Mouse (Mus musculus): ENCODE measurements around the gene Acap2. TPM values are rescaled to one million over a fixed set of nuclear protein-coding genes. Genes with fewer than 3 reads are reported as not detected.

The Acap2 gene
- polyA plus RNA-seq, 1 experiment from 2014 or later: 24.0 TPM

GRCm38 (mm10) chr16:31185757-31186156 is 15.3 kb downstream of the Acap2 start:
- peaks cover 36% of the 10 kb centered on the region for H3K4me1 ChIP-seq
- WGBS: 86% methylated on average over 2 of the region's 2 CpGs
- no peaks in the 10 kb centered on the region for H3K36me3 ChIP-seq
- no peaks in the 10 kb centered on the region for H3K9me3 ChIP-seq (replicated peaks)
- H3K27me3 ChIP-seq: no peaks in the 10 kb centered on the region
- no peak for ATAC-seq (ENCODE audit: insufficient number of reproducible peaks, low FRiP score, low TSS enrichment, low read depth)
- H3K4me3 ChIP-seq (replicated peaks): no peak overlapping the region
- H3K4me2 ChIP-seq (replicated peaks): no peak overlapping the region
- H3K9ac ChIP-seq: no peak overlapping the region
- H3K27ac ChIP-seq (replicated peaks): no peak overlapping the region

- ATAC-seq (ENCODE audit: insufficient number of reproducible peaks, low FRiP score, low TSS enrichment, low read depth): no peak
- H3K4me3 ChIP-seq (replicated peaks): no peak overlapping the region
- H3K4me2 ChIP-seq (replicated peaks): no peak overlapping the region
- no peaks in the 10 kb centered on the region for H3K36me3 ChIP-seq
- H3K27ac ChIP-seq (replicated peaks): no peak overlapping the region
- H3K27me3 ChIP-seq: no peaks in the 10 kb centered on the region
- WGBS: 56% methylated on average over 4 of the region's 4 CpGs
- H3K4me1 ChIP-seq: peaks cover 38% of the 10 kb centered on the region
- no peaks in the 10 kb centered on the region for H3K9me3 ChIP-seq (replicated peaks)
- H3K9ac ChIP-seq: no peak overlapping the region
Measured at GRCm38 (mm10) chr16:31184727-31185126, 16.3 kb downstream of the Acap2 start.

GRCm38 (mm10) chr16:31182576-31182975 is 18.5 kb downstream of the Acap2 start:
- H3K9me3 ChIP-seq (replicated peaks): no peaks in the 10 kb centered on the region
- WGBS: 68% methylated on average over 9 of the region's 9 CpGs
- no peak overlapping the region for H3K4me3 ChIP-seq (replicated peaks)
- peak; percentile 34; the same call in 1 of the 2 replicates for ATAC-seq (ENCODE audit: insufficient number of reproducible peaks, low FRiP score, low TSS enrichment, low read depth)
- H3K36me3 ChIP-seq: no peaks in the 10 kb centered on the region
- H3K27ac ChIP-seq (replicated peaks): peak overlapping the region; percentile 66; the same call in 1 of the 2 replicates
- H3K4me2 ChIP-seq (replicated peaks): no peak overlapping the region
- no peaks in the 10 kb centered on the region for H3K27me3 ChIP-seq
- no peak overlapping the region for H3K9ac ChIP-seq
- peaks cover 39% of the 10 kb centered on the region for H3K4me1 ChIP-seq

- WGBS: 70% methylated on average over 8 of the region's 8 CpGs
- no peak for ATAC-seq (ENCODE audit: insufficient number of reproducible peaks, low FRiP score, low TSS enrichment, low read depth)
- H3K9me3 ChIP-seq (replicated peaks): no peaks in the 10 kb centered on the region
- H3K4me2 ChIP-seq (replicated peaks): no peak overlapping the region
- no peaks in the 10 kb centered on the region for H3K27me3 ChIP-seq
- peak overlapping the region; percentile 23; the same call in 1 of the 2 replicates for H3K27ac ChIP-seq (replicated peaks)
- H3K9ac ChIP-seq: no peak overlapping the region
- no peak overlapping the region for H3K4me3 ChIP-seq (replicated peaks)
- H3K4me1 ChIP-seq: peaks cover 50% of the 10 kb centered on the region
- no peaks in the 10 kb centered on the region for H3K36me3 ChIP-seq
Measured at GRCm38 (mm10) chr16:31180843-31181242, 20.2 kb downstream of the Acap2 start.

- H3K9ac ChIP-seq: no peak overlapping the region
- H3K4me2 ChIP-seq (replicated peaks): no peak overlapping the region
- 63% methylated on average over 5 of the region's 5 CpGs for WGBS
- no peaks in the 10 kb centered on the region for H3K9me3 ChIP-seq (replicated peaks)
- ATAC-seq (ENCODE audit: insufficient number of reproducible peaks, low FRiP score, low TSS enrichment, low read depth): no peak
- H3K4me3 ChIP-seq (replicated peaks): no peak overlapping the region
- H3K4me1 ChIP-seq: peaks cover 42% of the 10 kb centered on the region
- H3K27me3 ChIP-seq: no peaks in the 10 kb centered on the region
- no peak overlapping the region for H3K27ac ChIP-seq (replicated peaks)
- H3K36me3 ChIP-seq: no peaks in the 10 kb centered on the region
Measured at GRCm38 (mm10) chr16:31179384-31179783, 21.7 kb downstream of the Acap2 start.

- WGBS: 64% methylated on average over 9 of the region's 9 CpGs
- no peaks in the 10 kb centered on the region for H3K9me3 ChIP-seq (replicated peaks)
- peaks cover 26% of the 10 kb centered on the region for H3K4me1 ChIP-seq
- H3K4me3 ChIP-seq (replicated peaks): no peak overlapping the region
- no peaks in the 10 kb centered on the region for H3K27me3 ChIP-seq
- H3K27ac ChIP-seq (replicated peaks): no peak overlapping the region
- no peak for ATAC-seq (ENCODE audit: insufficient number of reproducible peaks, low FRiP score, low TSS enrichment, low read depth)
- no peaks in the 10 kb centered on the region for H3K36me3 ChIP-seq
- H3K4me2 ChIP-seq (replicated peaks): no peak overlapping the region
- H3K9ac ChIP-seq: no peak overlapping the region
Measured at GRCm38 (mm10) chr16:31174880-31175638, 26.0 kb downstream of the Acap2 start.

GRCm38 (mm10) chr16:31172229-31172628 is 28.8 kb downstream of the Acap2 start:
- 84% methylated on average over 3 of the region's 3 CpGs for WGBS
- H3K4me2 ChIP-seq (replicated peaks): no peak overlapping the region

GRCm38 (mm10) chr16:31171418-31171817 is 29.6 kb downstream of the Acap2 start:
- no peak overlapping the region for H3K27ac ChIP-seq (replicated peaks)
- no peak for ATAC-seq (ENCODE audit: insufficient number of reproducible peaks, low FRiP score, low TSS enrichment, low read depth)
- peaks cover 23% of the 10 kb centered on the region; the same call in 1 of the 2 replicates for H3K4me1 ChIP-seq
- no peaks in the 10 kb centered on the region for H3K36me3 ChIP-seq
- no peaks in the 10 kb centered on the region for H3K27me3 ChIP-seq
- no peak overlapping the region for H3K9ac ChIP-seq
- H3K4me2 ChIP-seq (replicated peaks): no peak overlapping the region
- no peaks in the 10 kb centered on the region for H3K9me3 ChIP-seq (replicated peaks)
- no peak overlapping the region for H3K4me3 ChIP-seq (replicated peaks)

More at GRCm38 (mm10) chr16:31172229-31172628, 28.8 kb downstream of the Acap2 start:
- H3K9me3 ChIP-seq (replicated peaks): no peaks in the 10 kb centered on the region
- ATAC-seq (ENCODE audit: insufficient number of reproducible peaks, low FRiP score, low TSS enrichment, low read depth): no peak
- no peak overlapping the region for H3K4me3 ChIP-seq (replicated peaks)
- H3K27me3 ChIP-seq: no peaks in the 10 kb centered on the region
- H3K27ac ChIP-seq (replicated peaks): no peak overlapping the region
- H3K36me3 ChIP-seq: no peaks in the 10 kb centered on the region
- peaks cover 25% of the 10 kb centered on the region for H3K4me1 ChIP-seq
- no peak overlapping the region for H3K9ac ChIP-seq

- Histone ChIP-seq H3K4me2 (replicated peaks) (no peak overlapping the region), H3K9me3 (replicated peaks) (no peaks in the 10 kb centered on the region), H3K4me3 (replicated peaks) (no peak overlapping the region), H3K27me3 (no peaks in the 10 kb centered on the region), H3K9ac (no peak overlapping the region), H3K36me3 (no peaks in the 10 kb centered on the region), H3K27ac (replicated peaks) (no peak overlapping the region), H3K4me1 (peaks cover 23% of the 10 kb centered on the region)
- ATAC-seq (ENCODE audit: insufficient number of reproducible peaks, low FRiP score, low TSS enrichment, low read depth): no peak
- WGBS: 94% methylated on average over 8 of the region's 8 CpGs
Measured at GRCm38 (mm10) chr16:31170297-31170696, 30.7 kb downstream of the Acap2 start.

- no peak overlapping the region for H3K4me2 ChIP-seq (replicated peaks)
- H3K36me3 ChIP-seq: no peaks in the 10 kb centered on the region
- H3K27ac ChIP-seq (replicated peaks): no peak overlapping the region
- H3K4me3 ChIP-seq (replicated peaks): no peak overlapping the region
- ATAC-seq (ENCODE audit: insufficient number of reproducible peaks, low FRiP score, low TSS enrichment, low read depth): no peak
- H3K27me3 ChIP-seq: no peaks in the 10 kb centered on the region
- H3K9me3 ChIP-seq (replicated peaks): no peaks in the 10 kb centered on the region
- H3K4me1 ChIP-seq: peaks cover 23% of the 10 kb centered on the region
- H3K9ac ChIP-seq: no peak overlapping the region
Measured at GRCm38 (mm10) chr16:31169596-31169995, 31.4 kb downstream of the Acap2 start.

GRCm38 (mm10) chr16:31167934-31168333 is 33.1 kb downstream of the Acap2 start:
- Histone ChIP-seq H3K9me3 (replicated peaks) (no peaks in the 10 kb centered on the region), H3K36me3 (no peaks in the 10 kb centered on the region), H3K4me3 (replicated peaks) (no peak overlapping the region), H3K4me1 (peaks cover 22% of the 10 kb centered on the region), H3K27ac (replicated peaks) (peak overlapping the region; percentile 58; the same call in 1 of the 2 replicates), H3K9ac (no peak overlapping the region), H3K4me2 (replicated peaks) (no peak overlapping the region), H3K27me3 (no peaks in the 10 kb centered on the region)
- WGBS: 67% methylated on average over 7 of the region's 7 CpGs
- no peak for ATAC-seq (ENCODE audit: insufficient number of reproducible peaks, low FRiP score, low TSS enrichment, low read depth)

All from embryonic facial prominence, embryonic 15.5 days (tissue).